Mouse (Mus musculus) olfactory bulb, adult 2 months (tissue): Measurements from ENCODE around the gene Bach2.

Experiments
- CTCF ChIP-seq: fragments of 200-500 bp; IDR thresholded peaks from 2 replicates; pipeline ENCODE4 v1.5.1; 2012; ENCODE audit warnings: low read depth, mild to moderate bottlenecking, low read length, moderate library complexity; ENCODE audit not compliant: insufficient read depth
- POLR2A ChIP-seq: fragments of 200-500 bp; IDR thresholded peaks from 2 replicates; pipeline ENCODE4 v1.6.1; 2012; ENCODE audit warnings: mild to moderate bottlenecking, low read depth, low read length, moderate library complexity; ENCODE audit not compliant: insufficient read depth

DNA sequence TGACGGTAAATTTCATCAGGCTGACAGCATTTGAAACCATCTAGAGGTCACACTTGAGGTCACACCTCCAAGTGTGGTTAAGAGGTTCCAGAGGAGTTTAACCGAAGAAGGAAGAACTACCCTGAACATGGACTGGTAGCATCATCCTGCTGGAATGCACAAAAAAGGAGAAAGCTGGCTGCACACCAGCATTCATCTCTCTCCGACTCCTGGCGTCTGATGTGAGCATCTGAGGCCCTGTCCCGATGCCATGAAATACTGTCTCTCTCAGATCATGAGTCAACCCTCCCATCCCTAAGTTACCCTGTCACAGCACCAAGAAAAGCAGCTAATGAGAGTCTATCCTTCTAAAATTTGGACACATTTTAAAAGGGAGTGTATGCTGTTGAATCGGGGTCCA lies 17.6 kb upstream of the Bach2 start:
- no peak for TF ChIP-seq POLR2A
- no peak for TF ChIP-seq CTCF
